Mouse (Mus musculus): Measurements from ENCODE around the gene Ppard. TPM values are rescaled to one million over a fixed set of nuclear protein-coding genes. Genes with fewer than 3 reads are reported as not detected.

Gene Ppard
- polyA plus RNA-seq, 1 experiment from 2014 or later, result 1.3 TPM

- H3K27me3 ChIP-seq, result no peaks in the 10 kb centered on the region
- 5% methylated on average over 26 of the region's 26 CpGs for WGBS
Measured at GRCm38 (mm10) chr17:28341091-28341490, 108.6 kb downstream of the Ppard start.

GRCm38 (mm10) chr17:28344050-28344607 is 111.6 kb downstream of the Ppard start:
- H3K9ac ChIP-seq (replicated peaks), result no peak overlapping the region
- 31% methylated on average over 4 of the region's 4 CpGs for WGBS

More at GRCm38 (mm10) chr17:28341091-28341490, 108.6 kb downstream of the Ppard start:
- Histone ChIP-seq H3K9me3 (no peaks in the 10 kb centered on the region), H3K27ac (replicated peaks) (no peak overlapping the region), H3K36me3 (no peaks in the 10 kb centered on the region), H3K9ac (replicated peaks) (peak overlapping the region; percentile 39), H3K4me1 (peaks cover 28% of the 10 kb centered on the region), H3K4me2 (replicated peaks) (peak overlapping the region; percentile 46), H3K4me3 (peak overlapping the region; percentile 24)
- ATAC-seq (replicated peaks), result peak; percentile 69

GRCm38 (mm10) chr17:28344670-28345069 is 112.2 kb downstream of the Ppard start:
- Histone ChIP-seq H3K9ac (replicated peaks) (no peak overlapping the region), H3K4me3 (no peak overlapping the region), H3K36me3 (no peaks in the 10 kb centered on the region), H3K4me1 (peaks cover 42% of the 10 kb centered on the region), H3K4me2 (replicated peaks) (no peak overlapping the region), H3K27ac (replicated peaks) (no peak overlapping the region), H3K9me3 (no peaks in the 10 kb centered on the region), H3K27me3 (no peaks in the 10 kb centered on the region)
- 63% methylated on average over 3 of the region's 3 CpGs for WGBS
- no peak for ATAC-seq (replicated peaks)

More at GRCm38 (mm10) chr17:28344050-28344607, 111.6 kb downstream of the Ppard start:
- no peak for ATAC-seq (replicated peaks)
- Histone ChIP-seq H3K4me2 (replicated peaks) (no peak overlapping the region), H3K27ac (replicated peaks) (no peak overlapping the region), H3K4me3 (no peak overlapping the region), H3K4me1 (peaks cover 37% of the 10 kb centered on the region), H3K9me3 (no peaks in the 10 kb centered on the region), H3K36me3 (no peaks in the 10 kb centered on the region), H3K27me3 (no peaks in the 10 kb centered on the region)

- Histone ChIP-seq H3K27me3 (no peaks in the 10 kb centered on the region), H3K4me1 (peaks cover 46% of the 10 kb centered on the region), H3K9ac (replicated peaks) (no peak overlapping the region), H3K36me3 (no peaks in the 10 kb centered on the region), H3K9me3 (no peaks in the 10 kb centered on the region), H3K27ac (replicated peaks) (no peak overlapping the region), H3K4me3 (no peak overlapping the region), H3K4me2 (replicated peaks) (no peak overlapping the region)
- 28% methylated on average over 8 of the region's 8 CpGs for WGBS
- ATAC-seq (replicated peaks), result no peak
Measured at GRCm38 (mm10) chr17:28345271-28345721, 112.8 kb downstream of the Ppard start.

- Histone ChIP-seq H3K36me3 (no peaks in the 10 kb centered on the region), H3K27ac (replicated peaks) (no peak overlapping the region), H3K4me2 (replicated peaks) (no peak overlapping the region), H3K9me3 (no peaks in the 10 kb centered on the region), H3K27me3 (no peaks in the 10 kb centered on the region), H3K4me1 (peaks cover 44% of the 10 kb centered on the region), H3K4me3 (no peak overlapping the region), H3K9ac (replicated peaks) (no peak overlapping the region)
- 12% methylated on average over 10 of the region's 10 CpGs for WGBS
- no peak for ATAC-seq (replicated peaks)
Measured at GRCm38 (mm10) chr17:28345882-28346281, 113.4 kb downstream of the Ppard start.

- H3K27me3 ChIP-seq, result peaks cover 11% of the 10 kb centered on the region; the same call in 1 of the 2 replicates
- H3K4me2 ChIP-seq (replicated peaks), result no peak overlapping the region
- ATAC-seq (replicated peaks), result no peak
- no peak overlapping the region for H3K4me3 ChIP-seq
- 84% methylated on average over 10 of the region's 10 CpGs for WGBS
- no peak overlapping the region for H3K27ac ChIP-seq (replicated peaks)
- peaks cover 43% of the 10 kb centered on the region for H3K4me1 ChIP-seq
- no peaks in the 10 kb centered on the region for H3K36me3 ChIP-seq
- no peaks in the 10 kb centered on the region for H3K9me3 ChIP-seq
- H3K9ac ChIP-seq (replicated peaks), result no peak overlapping the region
Measured at GRCm38 (mm10) chr17:28347327-28347726, 114.8 kb downstream of the Ppard start.

GRCm38 (mm10) chr17:28348211-28348610 is 115.7 kb downstream of the Ppard start:
- 49% methylated on average over 6 of the region's 6 CpGs for WGBS
- Histone ChIP-seq H3K4me2 (replicated peaks) (no peak overlapping the region), H3K9me3 (no peaks in the 10 kb centered on the region), H3K4me3 (no peak overlapping the region), H3K36me3 (no peaks in the 10 kb centered on the region), H3K27ac (replicated peaks) (no peak overlapping the region), H3K27me3 (peaks cover 11% of the 10 kb centered on the region; the same call in 1 of the 2 replicates), H3K4me1 (peaks cover 43% of the 10 kb centered on the region), H3K9ac (replicated peaks) (no peak overlapping the region)
- no peak for ATAC-seq (replicated peaks)

- peak overlapping the region; percentile 56 for H3K4me3 ChIP-seq
- no peak for ATAC-seq (replicated peaks)
- H3K27ac ChIP-seq (replicated peaks), result no peak overlapping the region
- H3K4me1 ChIP-seq, result peaks cover 41% of the 10 kb centered on the region
- H3K36me3 ChIP-seq, result no peaks in the 10 kb centered on the region
- peak overlapping the region; percentile 83 for H3K4me2 ChIP-seq (replicated peaks)
- H3K9ac ChIP-seq (replicated peaks), result peak overlapping the region; percentile 58
- 9% methylated on average over 12 of the region's 13 CpGs for WGBS
- H3K9me3 ChIP-seq, result no peaks in the 10 kb centered on the region
- H3K27me3 ChIP-seq, result peaks cover 11% of the 10 kb centered on the region
Measured at GRCm38 (mm10) chr17:28349264-28349880, 116.9 kb downstream of the Ppard start.

GRCm38 (mm10) chr17:28349901-28350465 is 117.5 kb downstream of the Ppard start:
- peak overlapping the region; percentile 44; the same call in 1 of the 2 replicates for H3K27ac ChIP-seq (replicated peaks)
- H3K9me3 ChIP-seq, result no peaks in the 10 kb centered on the region
- peak overlapping the region; percentile 56 for H3K4me3 ChIP-seq
- ATAC-seq (replicated peaks), result peak; percentile 58
- WGBS, result under 1% methylated on average over 50 of the region's 54 CpGs
- H3K36me3 ChIP-seq, result no peaks in the 10 kb centered on the region
- peak overlapping the region; percentile 58 for H3K9ac ChIP-seq (replicated peaks)
- H3K4me1 ChIP-seq, result peaks cover 37% of the 10 kb centered on the region
- H3K4me2 ChIP-seq (replicated peaks), result peak overlapping the region; percentile 83
- peaks cover 11% of the 10 kb centered on the region for H3K27me3 ChIP-seq

- Histone ChIP-seq H3K36me3 (no peaks in the 10 kb centered on the region), H3K4me3 (peak within 1 kb of the TSS; percentile 56), H3K27ac (replicated peaks) (peak within 1 kb of the TSS; percentile 44), H3K4me1 (peaks cover 30% of the 10 kb centered on the region), H3K4me2 (replicated peaks) (peak within 1 kb of the TSS; percentile 83), H3K9me3 (no peaks in the 10 kb centered on the region), H3K9ac (replicated peaks) (peak within 1 kb of the TSS; percentile 58), H3K27me3 (peaks cover 11% of the 10 kb centered on the region)
- WGBS, result under 1% methylated on average over 63 of the region's 73 CpGs
- peak; percentile 85 for ATAC-seq (replicated peaks)
Measured at GRCm38 (mm10) chr17:28350466-28351352, 118.2 kb downstream of the Ppard start, which contains the start of gene Tead3. TSS of gene Tead3 (minus strand) at chr17:28350817.
